Mouse (Mus musculus) C2C12 (cell line): Measurements from ENCODE around the gene Rps6ka5.

Experiments used
- CEBPB ChIP-seq: IDR thresholded peaks from one replicate; pipeline ENCODE4 v1.6.1; 2011; ENCODE audit warnings: low read depth, mild to moderate bottlenecking, control low read depth, moderate library complexity
- CTCF ChIP-seq: IDR thresholded peaks from one replicate; pipeline ENCODE4 v1.5.1; 2011; ENCODE audit not compliant: control insufficient read depth, insufficient read depth, insufficient read length
- FOSL1 ChIP-seq: IDR thresholded peaks from one replicate; pipeline ENCODE4 v1.8.0; 2011; ENCODE audit warnings: mild to moderate bottlenecking, low read length; ENCODE audit not compliant: poor library complexity, insufficient read depth, severe bottlenecking
- MAX ChIP-seq: IDR thresholded peaks from one replicate; pipeline ENCODE4 v1.6.1; 2011; ENCODE audit warnings: mild to moderate bottlenecking, control low read depth
- MYOD1 ChIP-seq: IDR thresholded peaks from one replicate; pipeline ENCODE4 v1.6.1; 2011; ENCODE audit warnings: low read depth; ENCODE audit not compliant: control insufficient read depth, insufficient read length
- MYOG ChIP-seq: IDR thresholded peaks from one replicate; pipeline ENCODE4 v1.6.1; 2011; ENCODE audit not compliant: control insufficient read depth, insufficient read length; ENCODE audit errors: extremely low read depth
- USF1 ChIP-seq: IDR thresholded peaks from one replicate; pipeline ENCODE4 v1.6.1; 2011; ENCODE audit warnings: low read depth, mild to moderate bottlenecking, control low read depth, moderate library complexity

DNA sequence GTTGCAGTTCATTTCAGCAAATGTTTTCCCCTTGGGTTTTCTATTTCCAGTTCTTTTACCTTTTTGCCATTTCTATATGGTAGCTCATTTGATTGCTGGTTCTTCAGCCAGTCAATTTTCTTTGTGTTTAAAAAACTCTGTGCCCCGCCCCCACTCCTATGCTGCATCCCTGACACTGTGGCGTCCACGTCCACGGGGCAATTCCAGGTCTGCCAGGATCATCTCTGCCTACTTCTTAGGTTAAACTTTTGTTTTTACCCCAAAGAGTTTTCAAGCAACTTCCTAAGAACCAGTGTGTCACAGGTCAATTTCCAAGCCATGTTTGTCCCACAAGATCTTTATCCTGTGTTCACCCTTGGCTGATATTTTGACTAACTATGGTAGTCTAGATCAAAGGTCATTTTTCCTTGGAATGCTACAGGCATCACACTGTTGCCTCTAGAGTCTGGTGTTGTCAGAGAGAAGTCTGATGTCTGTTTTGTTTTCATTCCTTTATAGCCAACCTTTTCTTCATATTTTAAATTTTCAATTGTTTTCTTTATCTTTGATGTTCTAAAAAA lies 12.3 kb upstream of the Rps6ka5 start:
- TF ChIP-seq FOSL1 (no peak), CTCF (no peak), USF1 (no peak), MYOD1 (no peak), CEBPB (no peak), MAX (no peak), MYOG (no peak)
